Mouse (Mus musculus): ENCODE measurements around the gene Ephb3. TPM values are rescaled to one million over a fixed set of nuclear protein-coding genes. Genes with fewer than 3 reads are reported as not detected.

Gene Ephb3
- polyA plus RNA-seq, 1 experiment from 2014 or later = 7.1 TPM

DNA sequence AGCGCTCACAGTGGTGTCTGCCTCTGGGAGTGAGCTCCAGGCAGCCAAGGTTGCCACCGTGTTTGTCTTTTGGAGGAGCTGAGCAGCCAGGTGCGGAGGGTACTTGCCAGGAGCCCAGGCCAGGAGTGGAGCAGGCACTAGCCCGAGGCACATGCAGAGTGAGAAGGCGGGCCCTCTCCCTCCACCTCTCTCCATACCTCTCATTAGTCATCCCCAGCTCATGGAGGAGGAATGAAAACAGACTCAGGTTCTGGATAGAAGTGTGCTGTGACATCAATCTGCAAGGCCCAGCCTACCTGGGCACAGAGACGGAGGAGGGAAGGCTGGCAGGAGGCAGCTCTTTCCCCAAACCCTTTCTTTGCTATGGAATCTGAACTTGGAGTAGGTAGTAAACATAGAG, 22.1 kb downstream of the Ephb3 start:
- Histone ChIP-seq H3K4me1 (peaks cover 10% of the 10 kb centered on the region), H3K4me2 (no peak overlapping the region), H3K27me3 (no peaks in the 10 kb centered on the region; the same call in 1 of the 2 replicates), H3K4me3 (no peak overlapping the region), H3K36me3 (ENCODE audit: poor library complexity, severe bottlenecking) (peaks cover 14% of the 10 kb centered on the region), H3K9ac (no peak overlapping the region), H3K27ac (no peak overlapping the region), H3K9me3 (replicated peaks) (no peaks in the 10 kb centered on the region)
- WGBS = 81% methylated on average over 6 of the region's 6 CpGs
- ATAC-seq = no peak

DNA sequence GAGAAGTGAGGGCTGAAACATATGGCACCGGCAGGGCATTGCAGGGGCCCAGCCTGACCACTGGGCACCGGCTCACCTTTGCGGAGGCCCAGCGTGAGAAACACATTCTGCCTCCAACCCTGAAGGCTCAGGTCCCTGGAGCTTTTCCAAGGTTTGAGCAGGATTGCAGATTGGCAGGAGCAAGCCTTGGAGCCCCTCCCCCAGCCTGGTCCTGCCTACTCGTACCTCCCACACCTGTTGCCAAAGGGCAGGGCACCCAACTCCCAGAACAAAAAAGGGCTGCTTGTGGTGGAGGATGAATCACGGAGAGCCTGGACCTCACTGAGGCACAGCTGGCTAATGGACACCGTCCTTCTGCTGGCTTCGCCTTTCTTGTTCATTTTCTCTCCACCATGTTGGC, 30.6 kb downstream of the Ephb3 start:
- peaks cover 23% of the 10 kb centered on the region for H3K4me1 ChIP-seq
- H3K27me3 ChIP-seq = peaks cover 20% of the 10 kb centered on the region; the same call in 1 of the 2 replicates
- no peak overlapping the region for H3K4me2 ChIP-seq
- no peak overlapping the region for H3K9ac ChIP-seq
- no peaks in the 10 kb centered on the region for H3K9me3 ChIP-seq (replicated peaks)
- ATAC-seq = no peak
- no peak overlapping the region for H3K4me3 ChIP-seq
- H3K27ac ChIP-seq = no peak overlapping the region
- 63% methylated on average over 8 of the region's 8 CpGs for WGBS
- no peaks in the 10 kb centered on the region for H3K36me3 ChIP-seq (ENCODE audit: poor library complexity, severe bottlenecking)

- Histone ChIP-seq H3K9me3 (replicated peaks) (no peaks in the 10 kb centered on the region), H3K27ac (peak overlapping the region; percentile 35; the same call in 1 of the 2 replicates), H3K4me1 (peaks cover 23% of the 10 kb centered on the region), H3K27me3 (peaks cover 28% of the 10 kb centered on the region), H3K4me3 (no peak overlapping the region), H3K36me3 (ENCODE audit: poor library complexity, severe bottlenecking) (no peaks in the 10 kb centered on the region), H3K9ac (no peak overlapping the region), H3K4me2 (0 out of 2 replicates have a peak overlapping the region, but pooled peaks have one; percentile 5)
- WGBS = 17% methylated on average over 5 of the region's 5 CpGs
- peak; percentile 71 for ATAC-seq
These were observed 34.2 kb downstream of the Ephb3 start for GRCm38 (mm10) chr16:21238722-21239121.

DNA sequence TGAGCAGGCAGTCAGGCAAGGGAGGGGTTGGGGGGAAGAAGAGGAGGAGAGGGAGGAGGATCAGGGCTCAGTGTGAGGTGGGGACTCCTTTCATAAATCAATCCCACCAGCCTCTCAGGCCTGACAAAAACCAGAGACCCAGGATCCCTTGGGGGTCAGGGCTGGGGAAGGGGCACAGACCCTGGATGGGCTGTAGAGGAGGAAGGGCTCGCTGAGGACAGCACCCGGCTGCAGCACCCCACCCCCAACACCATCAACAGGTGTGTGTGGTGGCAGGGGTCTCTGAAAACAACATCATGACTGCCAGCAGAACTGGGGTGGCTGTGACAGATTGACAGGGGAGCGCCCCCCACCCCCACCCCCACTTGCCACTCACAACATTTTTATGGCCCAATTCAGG, 36.0 kb downstream of the Ephb3 start:
- Histone ChIP-seq H3K36me3 (ENCODE audit: poor library complexity, severe bottlenecking) (no peaks in the 10 kb centered on the region), H3K27me3 (peaks cover 37% of the 10 kb centered on the region), H3K9ac (no peak overlapping the region), H3K4me2 (no peak overlapping the region), H3K27ac (no peak overlapping the region), H3K4me1 (peaks cover 22% of the 10 kb centered on the region), H3K4me3 (no peak overlapping the region), H3K9me3 (replicated peaks) (no peaks in the 10 kb centered on the region)
- no peak for ATAC-seq
- WGBS = 76% methylated on average over 3 of the region's 3 CpGs

DNA sequence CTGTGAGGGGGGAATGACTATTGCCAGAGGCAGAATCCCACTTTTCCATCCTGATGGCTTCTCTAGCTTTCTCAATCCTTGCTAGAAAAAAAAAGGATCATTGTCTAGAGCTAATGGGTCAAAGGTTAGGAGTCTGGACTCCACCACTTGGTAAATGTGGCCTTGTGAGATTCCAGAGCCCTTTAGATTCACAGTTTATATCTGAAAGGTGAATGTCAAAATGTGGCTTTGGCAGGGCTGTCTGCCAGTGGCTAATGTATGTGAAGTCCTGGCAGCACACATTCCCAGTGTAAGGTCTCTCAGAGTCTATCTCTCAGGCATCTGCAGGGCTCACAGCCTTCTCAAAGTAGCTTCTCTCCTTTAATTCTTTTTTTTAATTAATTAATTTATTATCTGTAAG, 36.5 kb downstream of the Ephb3 start:
- Histone ChIP-seq H3K27ac (no peak overlapping the region), H3K9me3 (replicated peaks) (no peaks in the 10 kb centered on the region), H3K4me1 (peaks cover 26% of the 10 kb centered on the region), H3K27me3 (peaks cover 38% of the 10 kb centered on the region), H3K4me3 (no peak overlapping the region), H3K4me2 (no peak overlapping the region), H3K36me3 (ENCODE audit: poor library complexity, severe bottlenecking) (no peaks in the 10 kb centered on the region), H3K9ac (no peak overlapping the region)
- ATAC-seq = no peak

GRCm38 (mm10) chr16:21242946-21243345, 38.4 kb downstream of the Ephb3 start:
- Histone ChIP-seq H3K27me3 (peaks cover 57% of the 10 kb centered on the region), H3K4me3 (no peak overlapping the region), H3K27ac (no peak overlapping the region), H3K4me2 (no peak overlapping the region), H3K36me3 (ENCODE audit: poor library complexity, severe bottlenecking) (no peaks in the 10 kb centered on the region), H3K9ac (no peak overlapping the region), H3K9me3 (replicated peaks) (no peaks in the 10 kb centered on the region), H3K4me1 (peaks cover 40% of the 10 kb centered on the region)
- no peak for ATAC-seq
- WGBS = 45% methylated on average over 8 of the region's 8 CpGs

DNA sequence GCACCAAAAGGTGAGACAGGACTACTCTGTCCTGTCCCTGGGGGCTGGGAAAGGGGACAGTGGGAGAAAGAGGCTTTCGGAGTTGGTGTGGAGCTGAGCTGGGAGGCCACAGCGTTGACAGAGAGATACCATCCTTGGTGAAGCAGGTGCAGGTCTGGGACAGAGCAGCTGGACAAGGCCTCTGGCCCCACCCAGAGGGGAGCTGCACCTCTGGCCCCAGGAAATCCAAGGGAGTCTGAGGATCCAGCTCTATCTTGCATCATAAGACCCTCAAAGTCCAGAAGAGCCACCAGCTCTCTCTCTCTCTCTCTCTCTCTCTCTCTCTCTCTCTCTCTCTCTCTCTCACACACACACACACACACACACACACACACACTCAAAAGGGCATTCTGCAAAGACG, 40.2 kb downstream of the Ephb3 start:
- Histone ChIP-seq H3K4me2 (no peak overlapping the region), H3K4me1 (peaks cover 34% of the 10 kb centered on the region), H3K27me3 (peaks cover 67% of the 10 kb centered on the region), H3K9ac (no peak overlapping the region), H3K9me3 (replicated peaks) (no peaks in the 10 kb centered on the region), H3K36me3 (ENCODE audit: poor library complexity, severe bottlenecking) (no peaks in the 10 kb centered on the region), H3K4me3 (no peak overlapping the region), H3K27ac (no peak overlapping the region)
- WGBS = 57% methylated on average over 3 of the region's 3 CpGs
- ATAC-seq = no peak

DNA sequence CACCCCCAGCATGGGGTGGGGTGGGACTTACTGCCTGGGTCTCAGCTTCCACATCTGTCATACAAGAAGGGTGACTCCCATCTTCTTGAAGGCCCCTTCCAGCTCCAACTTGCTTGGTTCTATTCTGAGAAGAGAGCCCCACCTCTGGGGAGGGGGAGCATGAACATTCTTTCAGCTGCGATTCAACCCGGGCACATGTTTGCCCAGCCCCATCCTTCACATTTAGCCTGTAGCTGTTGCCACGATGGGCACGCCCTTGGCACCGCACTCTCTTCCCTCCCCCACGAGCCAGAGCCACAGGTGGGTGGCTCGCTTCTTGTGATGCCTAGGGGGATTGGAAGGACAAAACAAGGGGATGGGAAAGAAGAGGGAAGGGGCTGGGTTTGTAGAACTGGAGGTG, 40.8 kb downstream of the Ephb3 start:
- Histone ChIP-seq H3K4me1 (peaks cover 31% of the 10 kb centered on the region), H3K4me3 (no peak overlapping the region), H3K9ac (no peak overlapping the region), H3K9me3 (replicated peaks) (no peaks in the 10 kb centered on the region), H3K36me3 (ENCODE audit: poor library complexity, severe bottlenecking) (no peaks in the 10 kb centered on the region), H3K27me3 (peaks cover 72% of the 10 kb centered on the region), H3K27ac (no peak overlapping the region), H3K4me2 (peak overlapping the region; percentile 87; the same call in 1 of the 2 replicates)
- 16% methylated on average over 7 of the region's 7 CpGs for WGBS
- ATAC-seq = 0 out of 2 replicates have a peak, but pooled peaks have one; percentile 7

DNA sequence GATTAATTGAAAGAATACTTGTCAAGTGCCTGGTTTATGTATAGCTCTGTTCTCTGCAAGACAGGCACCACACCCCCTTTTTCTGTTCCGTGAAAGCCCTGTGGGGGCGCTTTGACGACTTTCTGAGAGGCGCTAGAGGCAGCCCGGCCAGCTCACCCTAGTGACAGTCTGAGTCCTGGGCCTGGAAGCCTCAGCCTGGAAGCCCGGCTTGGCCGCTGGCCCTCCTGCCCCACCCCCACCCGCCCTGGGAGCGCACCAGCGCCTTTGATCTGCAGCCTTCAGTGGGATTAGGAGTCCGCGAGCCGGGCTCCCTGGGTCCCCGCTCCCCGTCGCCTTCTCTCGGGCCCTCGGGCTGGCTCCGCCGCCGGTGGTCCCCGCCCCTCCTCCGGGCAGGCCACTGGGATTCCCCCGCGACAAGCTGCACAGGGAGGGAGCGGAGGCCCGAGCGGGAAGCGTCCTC, 41.4 kb downstream of the Ephb3 start:
- WGBS = under 1% methylated on average over 29 of the region's 29 CpGs
- H3K27ac ChIP-seq = no peak overlapping the region

DNA sequence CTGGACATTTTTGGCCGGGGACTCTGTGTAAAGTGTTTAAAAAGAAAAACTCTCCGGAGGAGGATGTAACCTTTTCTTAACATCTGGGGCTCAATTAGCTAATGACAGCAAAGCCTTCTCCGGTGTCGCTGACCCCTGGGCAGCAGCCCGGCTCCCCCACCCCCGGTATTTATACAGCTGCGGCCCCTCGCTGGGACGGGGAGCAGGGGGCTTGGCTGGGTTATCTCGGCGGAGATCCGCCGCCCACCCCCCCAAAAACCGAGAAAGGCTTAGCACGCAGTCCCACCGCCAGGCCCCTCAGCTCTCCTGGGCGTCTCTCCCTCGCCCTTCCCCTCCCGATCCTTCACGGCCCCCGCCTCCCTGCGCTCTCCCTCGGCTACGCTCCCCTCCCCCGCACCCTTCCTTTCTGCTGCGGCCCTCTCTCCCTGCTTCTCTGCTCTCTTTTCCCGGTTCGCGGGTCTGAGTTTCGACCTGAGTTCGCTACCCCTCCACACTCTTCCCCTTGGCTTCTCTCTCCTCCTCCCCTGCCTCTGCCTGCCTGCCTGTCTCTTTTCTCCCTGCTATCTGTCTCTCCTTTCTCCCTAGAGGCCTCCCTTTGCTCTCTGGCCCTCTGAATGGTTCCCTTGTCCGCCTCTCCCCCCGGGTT, 42.0 kb downstream of the Ephb3 start:
- Histone ChIP-seq H3K9me3 (replicated peaks) (no peaks in the 10 kb centered on the region), H3K27ac (0 out of 2 replicates have a peak overlapping the region, but pooled peaks have one; percentile 3), H3K27me3 (peaks cover 83% of the 10 kb centered on the region), H3K36me3 (ENCODE audit: poor library complexity, severe bottlenecking) (no peaks in the 10 kb centered on the region), H3K4me3 (peak overlapping the region; percentile 43), H3K4me2 (peak overlapping the region; percentile 87), H3K4me1 (peaks cover 31% of the 10 kb centered on the region), H3K9ac (peak overlapping the region; percentile 59)
- peak; percentile 52 for ATAC-seq
- under 1% methylated on average over 25 of the region's 33 CpGs for WGBS

More for the DNA sequence above, 41.4 kb downstream of the Ephb3 start:
- Histone ChIP-seq H3K4me1 (peaks cover 31% of the 10 kb centered on the region), H3K36me3 (ENCODE audit: poor library complexity, severe bottlenecking) (no peaks in the 10 kb centered on the region), H3K9me3 (replicated peaks) (no peaks in the 10 kb centered on the region), H3K27me3 (peaks cover 78% of the 10 kb centered on the region), H3K4me3 (peak overlapping the region; percentile 43), H3K4me2 (peak overlapping the region; percentile 87), H3K9ac (peak overlapping the region; percentile 59)
- ATAC-seq = peak; percentile 90

GRCm38 (mm10) chr16:21247037-21247432, 42.5 kb downstream of the Ephb3 start:
- Histone ChIP-seq H3K9ac (peak overlapping the region; percentile 59), H3K4me3 (peak overlapping the region; percentile 43; the same call in 1 of the 2 replicates), H3K9me3 (replicated peaks) (no peaks in the 10 kb centered on the region), H3K27ac (no peak overlapping the region), H3K4me1 (peaks cover 31% of the 10 kb centered on the region), H3K36me3 (ENCODE audit: poor library complexity, severe bottlenecking) (no peaks in the 10 kb centered on the region), H3K4me2 (peak overlapping the region; percentile 87), H3K27me3 (peaks cover 84% of the 10 kb centered on the region)
- 5% methylated on average over 4 of the region's 4 CpGs for WGBS
- no peak for ATAC-seq

GRCm38 (mm10) chr16:21247871-21248712, 43.5 kb downstream of the Ephb3 start:
- Histone ChIP-seq H3K27ac (no peak overlapping the region), H3K4me2 (peak overlapping the region; percentile 70), H3K4me1 (peaks cover 31% of the 10 kb centered on the region), H3K9me3 (replicated peaks) (no peaks in the 10 kb centered on the region), H3K9ac (peak overlapping the region; percentile 48), H3K36me3 (ENCODE audit: poor library complexity, severe bottlenecking) (no peaks in the 10 kb centered on the region), H3K27me3 (peaks cover 75% of the 10 kb centered on the region), H3K4me3 (peak overlapping the region; percentile 40)
- 3% methylated on average over 38 of the region's 38 CpGs for WGBS
- peak; percentile 31; the same call in 1 of the 2 replicates for ATAC-seq
